Mouse (Mus musculus) adrenal gland, postnatal 10 days (tissue): ENCODE data around the gene Arhgef17. TPM values are rescaled to one million over a fixed set of nuclear protein-coding genes. Genes with fewer than 3 reads are reported as not detected.

Experiments
- DNase-seq: peaks from one replicate; pipeline ENCODE4 v3.0.0; 2021; ENCODE audit warnings: mixed read lengths
- total RNA-seq, 2 experiments: library from RNA; stranded (reverse); gene quantifications; 2 replicates each; pipeline ENCODE4 v1.2.3; 2021

Gene Arhgef17
- total RNA-seq, 2 experiments from 2014 or later, result 35.2 to 43.2 TPM

DNA sequence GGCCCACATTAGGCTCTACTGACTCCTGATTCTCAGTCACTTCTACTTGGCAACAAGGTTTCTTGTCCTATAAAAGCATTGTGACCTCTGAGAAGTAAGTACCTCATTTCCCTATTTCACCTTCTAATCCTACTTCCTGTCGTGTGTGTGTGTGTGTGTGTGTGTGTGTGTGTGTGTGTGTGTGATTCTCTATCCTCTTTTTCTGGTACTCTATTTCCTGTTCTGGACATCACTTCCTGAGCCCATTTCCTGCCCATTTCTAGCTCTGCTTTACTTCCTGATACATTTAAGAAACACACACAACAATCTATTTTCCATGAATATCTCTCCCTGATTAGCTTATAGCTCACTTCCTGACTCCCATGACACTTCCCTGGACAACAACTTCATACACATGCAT, 56.1 kb downstream of the Arhgef17 start:
- DNase-seq, result no peak

DNA sequence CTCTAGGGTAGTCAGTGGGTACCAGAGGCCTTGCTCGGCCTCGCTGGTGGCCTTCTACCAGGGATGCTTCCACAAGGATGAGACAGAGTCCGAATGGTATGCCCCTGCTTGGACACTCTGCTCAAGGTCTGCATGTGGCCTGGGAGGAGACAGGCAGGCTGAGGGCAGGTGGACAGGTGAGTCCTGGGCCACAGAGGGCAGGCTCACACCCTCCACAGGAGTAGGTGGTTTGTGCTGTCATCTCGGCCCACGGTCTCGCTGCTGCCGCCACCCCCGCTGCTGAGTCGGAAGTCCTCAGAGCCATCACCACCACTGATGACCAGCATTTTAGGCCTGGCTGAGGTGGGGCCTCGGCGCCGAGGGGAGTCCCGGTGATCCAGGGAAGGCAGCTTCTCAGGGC, 58.7 kb downstream of the Arhgef17 start:
- no peak for DNase-seq

DNA sequence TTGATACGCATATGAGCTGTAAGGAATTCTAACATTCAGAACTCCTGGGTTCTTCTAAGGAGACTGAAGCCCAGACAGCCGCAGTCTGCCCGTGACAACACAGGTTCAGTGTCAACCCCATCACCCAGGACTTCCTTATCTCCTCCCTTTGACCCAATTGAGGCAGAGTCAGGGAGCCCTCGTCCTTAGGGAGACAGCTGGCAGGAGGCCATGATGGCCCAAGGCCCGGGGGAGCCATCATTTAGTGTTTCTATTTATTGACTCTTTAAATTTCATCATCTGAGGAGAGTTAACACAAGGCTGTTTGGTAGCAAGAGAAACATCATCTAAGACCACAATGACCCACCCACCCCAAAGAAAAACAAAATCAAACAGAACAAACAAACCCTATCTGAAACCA, 60.0 kb downstream of the Arhgef17 start:
- DNase-seq, result peak; percentile 88

DNA sequence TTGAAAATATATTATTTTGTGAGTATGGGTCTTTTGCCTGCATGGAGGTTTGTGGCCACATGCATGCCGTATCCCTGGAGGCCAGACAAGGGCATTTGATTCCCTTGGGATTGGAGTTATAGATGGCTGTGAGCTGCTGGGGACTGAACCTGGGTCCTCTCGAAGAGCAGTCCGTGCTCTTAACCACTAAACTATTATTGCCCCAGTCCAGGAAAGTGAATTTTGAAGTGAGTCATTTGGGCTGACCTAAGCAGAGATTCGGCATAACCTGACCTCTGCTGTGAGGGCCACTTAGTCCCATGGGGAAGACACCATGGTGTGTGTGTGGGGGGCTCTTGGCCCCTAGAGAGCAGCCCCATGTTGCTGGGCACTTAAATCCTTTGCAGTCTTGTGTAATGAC, 60.6 kb downstream of the Arhgef17 start:
- DNase-seq, result no peak

DNA sequence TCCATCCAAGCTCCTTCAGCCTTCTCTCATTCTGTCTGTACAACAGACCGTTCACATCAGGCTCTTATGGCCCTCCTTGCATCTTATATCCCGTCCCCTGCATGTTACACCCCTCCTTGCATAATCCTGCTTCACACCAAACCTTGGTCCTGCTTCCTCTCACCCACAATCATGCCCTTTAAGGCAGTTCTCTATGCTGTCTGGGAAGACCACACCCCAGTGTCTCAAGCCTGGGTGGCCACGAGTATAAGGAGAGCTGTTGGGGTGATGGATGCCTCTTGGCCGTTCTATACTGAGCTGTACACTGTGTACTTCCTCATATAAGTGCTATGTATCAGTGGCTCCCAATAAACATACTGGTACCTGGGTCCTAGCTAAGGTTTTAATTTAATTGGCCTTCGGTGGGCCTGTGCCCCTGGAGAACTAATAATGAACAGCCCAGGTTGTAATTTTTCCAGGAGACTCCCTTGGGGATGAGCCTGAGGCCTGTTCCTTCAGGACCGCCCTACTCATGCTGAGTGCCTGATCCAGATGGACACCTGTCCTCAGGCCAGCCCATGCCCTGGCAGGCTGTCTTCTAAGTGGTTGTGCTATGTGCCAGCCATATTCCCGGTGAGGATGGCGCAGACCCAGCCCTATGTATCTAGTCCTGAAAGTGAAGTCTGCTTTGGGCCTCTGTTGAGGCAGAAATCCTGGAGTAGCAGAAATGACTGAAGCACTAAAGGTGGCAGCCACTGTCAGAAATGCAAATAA, 61.9 kb downstream of the Arhgef17 start:
- no peak for DNase-seq

DNA sequence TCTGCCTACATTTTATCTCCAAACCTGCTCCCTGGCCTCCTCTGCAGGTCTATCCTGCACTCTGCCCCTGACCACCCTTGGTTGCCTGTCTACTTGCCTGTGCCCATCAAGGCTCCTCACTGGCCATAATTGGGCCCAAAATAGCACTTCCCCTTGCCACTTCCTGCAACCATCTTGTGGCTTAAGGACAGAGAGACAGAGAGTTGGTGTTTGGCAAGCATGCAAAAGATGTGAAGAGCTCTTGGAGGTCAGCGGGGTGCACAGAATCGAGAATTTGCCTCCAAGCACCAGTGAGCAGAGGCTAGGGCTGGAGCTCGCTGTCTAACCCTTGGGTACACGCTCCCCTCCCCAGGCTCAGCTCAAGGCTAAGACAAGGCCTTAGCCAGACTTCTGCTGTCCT, 63.4 kb downstream of the Arhgef17 start:
- DNase-seq, result no peak

DNA sequence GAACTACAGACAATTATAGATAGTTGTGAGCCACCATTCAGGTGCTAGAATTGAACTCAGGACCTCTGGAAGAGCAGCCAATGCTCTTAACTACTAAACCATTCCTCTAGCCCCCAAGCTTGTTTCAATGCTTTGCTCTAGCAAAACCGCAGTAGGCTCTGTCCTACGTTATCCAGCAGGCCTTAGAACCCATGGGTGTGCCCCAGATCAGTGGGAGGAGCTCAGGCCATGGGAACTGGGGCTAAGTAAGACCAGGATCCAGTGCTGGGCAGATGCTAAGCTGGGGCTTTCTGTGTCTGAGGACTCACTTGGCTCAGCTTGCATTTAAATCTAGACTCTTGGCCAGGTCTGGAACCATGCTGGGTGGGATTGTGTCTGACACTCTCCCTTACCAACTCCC, 64.3 kb downstream of the Arhgef17 start:
- no peak for DNase-seq

DNA sequence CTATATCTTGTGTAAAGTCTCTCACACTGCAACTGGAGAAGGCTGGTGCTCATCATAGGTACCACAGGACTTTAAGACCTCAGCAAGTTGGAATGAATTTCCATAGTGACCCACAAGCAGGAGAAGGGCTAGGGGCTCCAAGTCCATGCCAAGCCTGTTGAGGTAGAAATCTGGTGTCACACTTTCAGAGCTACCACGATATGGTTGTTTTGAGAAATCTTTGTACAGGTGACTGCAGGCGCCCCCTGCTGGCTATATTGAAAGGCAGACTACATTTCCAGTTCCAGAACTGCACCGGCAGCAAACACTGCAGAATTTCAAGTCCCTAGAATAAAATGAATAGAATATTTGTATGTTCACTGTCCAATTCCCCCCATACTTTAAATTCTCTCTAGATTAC, 65.2 kb downstream of the Arhgef17 start:
- peak; percentile 81 for DNase-seq

DNA sequence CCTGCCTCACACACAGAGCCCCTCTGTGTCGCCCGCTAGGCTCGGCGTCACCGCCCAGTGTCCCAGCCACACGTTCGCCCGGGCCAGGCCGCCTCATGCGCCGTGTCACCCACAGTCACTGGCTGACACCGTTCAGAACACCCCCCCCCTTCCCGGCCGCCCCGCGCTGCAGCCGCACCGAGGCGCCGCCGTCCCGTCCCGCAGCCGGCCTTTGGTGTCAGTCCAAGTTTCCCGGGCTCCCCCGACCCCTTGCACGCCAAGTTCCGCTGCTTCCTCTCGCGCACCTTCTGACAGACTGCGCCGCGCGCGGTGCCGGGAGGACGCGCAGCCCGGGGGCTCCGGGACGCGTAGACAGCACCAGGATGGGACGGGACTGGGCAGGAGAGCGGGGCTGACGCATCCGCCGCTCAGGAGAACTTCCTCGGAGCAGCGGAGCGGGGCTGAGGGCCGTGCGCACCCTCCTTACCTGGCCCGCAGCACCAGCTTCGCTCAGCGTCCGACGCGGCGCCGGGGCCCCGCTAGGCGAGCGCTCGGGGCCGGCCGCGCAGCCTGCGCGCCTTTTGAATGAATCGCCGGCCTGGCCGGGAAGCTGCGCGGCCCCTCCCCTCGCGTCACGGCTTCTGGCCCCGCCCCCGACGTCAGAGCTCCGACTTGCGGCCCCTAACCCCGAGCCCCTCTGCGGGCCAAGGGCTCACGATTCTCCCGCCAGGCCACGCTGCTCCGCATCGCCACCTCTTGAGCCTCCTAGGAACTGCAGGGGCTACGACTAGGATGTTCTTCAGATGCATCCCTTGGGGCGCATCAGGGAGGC, 68.9 kb downstream of the Arhgef17 start, which contains the start of gene Relt:
TSS of gene Relt (minus strand) at position 619 of the 811 bp plus-strand sequence.
- DNase-seq, result peak; percentile 97

DNA sequence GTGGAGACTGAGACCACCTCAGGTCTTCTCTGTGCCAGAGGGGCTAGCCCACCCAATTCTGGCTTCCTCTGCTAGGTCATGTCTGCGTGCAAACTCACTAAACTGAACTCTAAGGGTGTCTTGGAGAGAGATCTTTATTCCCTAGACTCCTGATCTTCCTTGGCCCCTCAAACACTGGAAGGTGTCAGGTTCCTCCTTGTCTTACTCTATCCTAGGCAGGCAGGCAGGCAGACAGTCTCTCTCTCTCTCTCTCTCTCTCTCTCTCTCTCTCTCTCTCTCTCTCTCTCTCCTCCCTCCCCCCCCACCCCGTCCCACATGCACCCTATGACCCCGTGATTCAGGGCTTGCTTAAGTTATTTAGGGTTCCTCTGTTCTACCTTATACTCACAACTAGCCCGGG, 69.6 kb downstream of the Arhgef17 start:
- DNase-seq, result no peak

DNA sequence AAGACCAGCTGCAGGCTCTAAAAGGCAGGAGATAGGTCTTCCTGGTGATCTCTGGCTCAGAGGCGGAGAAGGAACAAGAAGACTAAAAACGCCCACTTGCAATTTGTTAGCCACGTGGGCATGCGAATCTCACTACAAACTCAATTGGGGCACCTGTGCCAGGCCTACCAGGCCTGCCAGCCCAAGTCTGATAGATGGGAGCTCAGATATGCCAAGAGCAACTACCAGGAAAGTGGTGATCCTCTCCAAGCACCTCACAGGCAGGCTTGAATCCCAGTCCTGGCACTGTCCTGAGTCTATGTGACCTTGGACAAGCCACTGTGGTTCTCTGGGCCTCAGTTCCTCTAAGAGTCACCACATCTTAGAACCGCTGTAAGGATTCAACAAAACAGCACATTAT, 70.7 kb downstream of the Arhgef17 start:
- DNase-seq, result no peak

DNA sequence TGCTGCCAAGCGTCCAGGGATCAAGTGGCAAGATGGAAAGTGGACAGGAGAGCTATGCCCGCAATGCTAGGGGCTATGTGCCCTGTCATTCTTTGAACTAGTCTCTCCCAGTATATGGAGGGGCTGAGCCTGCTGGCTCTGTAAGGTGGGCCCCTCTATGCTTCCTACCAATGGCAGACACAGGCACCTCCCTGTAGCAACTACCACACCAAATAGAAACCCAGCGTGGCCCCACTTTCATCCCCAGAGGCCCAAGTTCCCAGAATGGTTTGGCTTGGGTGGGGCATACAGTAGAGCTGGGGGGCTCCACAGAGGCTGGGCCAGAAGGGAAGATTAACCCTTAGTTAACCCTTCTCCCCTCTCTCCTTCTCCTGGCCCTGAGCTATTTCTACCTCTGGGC, 71.5 kb downstream of the Arhgef17 start:
- no peak for DNase-seq

DNA sequence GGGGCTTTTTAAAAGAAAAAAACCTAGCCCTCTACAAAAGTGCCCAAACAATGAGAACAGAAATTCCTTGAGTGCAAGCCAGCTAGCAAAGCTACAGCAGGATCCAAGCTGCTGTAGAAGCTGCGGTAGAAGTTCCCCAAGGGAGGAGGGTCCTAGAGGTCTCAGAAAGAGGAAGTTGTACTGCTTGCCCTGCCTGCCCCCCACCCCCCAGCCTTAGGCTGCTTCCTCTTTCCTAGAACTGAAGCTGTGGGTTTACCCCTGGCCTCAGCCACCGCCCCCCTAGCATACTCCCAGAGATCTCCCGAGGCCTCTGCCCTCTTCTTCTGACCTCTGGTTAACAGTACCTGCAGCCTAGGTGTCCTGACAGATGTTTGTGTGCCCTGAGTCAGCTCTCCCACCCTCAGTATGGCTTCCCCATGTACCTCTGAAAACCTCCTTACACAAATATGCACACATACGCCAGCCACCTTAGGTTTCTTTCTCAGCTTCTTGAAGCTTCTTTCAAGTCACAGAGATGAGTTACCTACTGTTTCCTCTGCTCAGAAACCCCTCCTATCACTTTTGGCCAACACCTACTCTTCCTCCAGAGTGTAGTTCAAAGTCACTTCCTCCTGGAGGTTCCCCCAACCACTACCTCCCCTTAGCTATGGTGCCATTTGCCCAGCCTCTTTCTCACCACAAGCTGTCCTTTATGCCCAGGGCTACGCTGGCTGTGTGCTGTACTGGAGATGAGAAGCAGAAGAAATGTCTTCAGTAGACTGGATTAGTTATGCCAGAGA, 75.9 kb downstream of the Arhgef17 start:
- peak; percentile 27 for DNase-seq

DNA sequence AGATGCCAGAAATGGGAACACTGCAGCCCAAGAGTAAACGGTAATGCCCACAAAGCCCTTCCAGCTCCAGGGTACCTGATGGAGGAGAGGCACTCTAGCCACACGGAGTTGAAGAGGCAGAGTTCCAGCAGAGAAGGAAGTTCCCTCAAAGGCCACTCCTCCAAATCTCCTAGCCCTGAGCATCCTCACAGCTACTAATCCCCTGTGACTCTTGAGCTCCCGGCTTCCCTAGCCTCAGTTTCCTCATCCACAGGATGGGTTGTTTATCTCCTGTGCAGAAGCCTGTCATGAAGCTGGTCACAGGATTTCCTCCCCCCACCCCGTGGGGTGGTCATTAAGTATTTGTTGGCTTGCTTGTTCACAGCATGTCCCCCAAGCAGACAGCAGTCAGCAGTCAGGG, 76.6 kb downstream of the Arhgef17 start:
- no peak for DNase-seq

DNA sequence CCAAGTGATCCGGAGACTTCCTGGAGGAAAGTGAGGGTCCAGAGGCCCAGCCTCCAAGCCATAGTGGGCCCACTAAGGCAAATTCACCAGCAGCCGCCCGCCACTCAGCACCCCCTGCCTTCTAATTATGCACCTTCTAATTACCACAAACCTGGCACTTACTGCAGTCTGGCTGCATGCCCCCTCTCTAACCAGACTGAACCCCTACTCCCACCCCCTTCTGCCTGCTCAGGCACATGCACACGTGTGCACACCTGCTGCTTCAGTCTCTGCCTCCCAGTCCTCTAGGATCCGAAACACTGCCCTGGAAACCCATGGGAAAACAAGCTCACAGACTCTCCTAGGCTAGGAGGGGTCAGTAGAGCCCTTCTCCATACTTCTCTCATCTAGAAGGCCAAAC, 77.0 kb downstream of the Arhgef17 start:
- no peak for DNase-seq

DNA sequence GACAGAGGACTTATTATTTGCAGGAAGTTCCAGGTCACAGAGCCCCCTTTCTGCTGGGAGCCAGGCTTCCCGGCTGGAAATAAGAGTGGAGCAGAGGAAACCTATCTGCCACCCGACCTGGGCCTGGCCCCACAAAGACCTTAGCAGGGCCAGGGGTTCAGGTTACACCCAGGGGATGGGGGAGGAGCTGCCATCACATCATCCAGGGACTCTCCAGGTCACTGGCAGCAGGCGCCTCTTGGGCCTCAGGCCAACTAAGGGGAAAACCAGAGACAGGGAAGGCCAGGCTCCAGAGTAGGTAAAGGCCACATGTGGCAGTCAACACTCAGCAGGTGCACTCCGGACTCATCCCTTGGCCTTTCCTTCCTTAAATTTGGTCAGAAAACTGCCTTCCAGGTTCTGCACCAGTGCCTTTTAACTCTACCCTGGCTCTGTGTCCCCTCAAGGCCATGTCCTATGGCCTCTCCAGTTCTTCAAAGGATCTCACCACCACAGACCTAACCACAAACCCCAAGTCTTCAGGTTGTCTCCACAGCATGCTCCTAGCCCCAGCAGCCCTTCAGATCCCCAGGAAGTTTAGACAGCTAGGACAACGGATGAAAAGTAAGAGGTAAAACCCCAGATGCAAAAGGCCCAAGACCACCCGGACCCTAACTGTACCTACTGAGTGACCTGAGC, 77.6 kb downstream of the Arhgef17 start:
- peak; percentile 28 for DNase-seq

DNA sequence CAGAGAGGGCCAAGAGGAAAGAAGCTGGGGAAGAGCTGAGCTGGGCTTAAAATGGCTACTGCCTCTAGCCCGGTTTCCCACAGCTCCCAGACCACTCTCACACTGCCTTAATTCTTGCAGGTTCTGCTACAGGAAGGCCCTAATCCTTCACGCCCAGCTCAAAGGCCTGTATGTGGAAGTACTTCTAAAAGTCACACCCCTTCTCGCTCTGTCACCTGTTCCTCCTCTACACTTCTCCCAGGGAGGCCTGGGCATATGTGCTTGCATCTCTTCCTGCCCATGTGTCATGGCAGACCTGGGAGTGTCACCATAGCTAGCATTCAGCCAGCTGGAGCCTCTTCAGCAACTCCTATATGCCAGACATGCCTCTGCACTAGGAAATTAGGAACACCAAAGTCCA, 78.5 kb downstream of the Arhgef17 start:
- DNase-seq, result no peak

DNA sequence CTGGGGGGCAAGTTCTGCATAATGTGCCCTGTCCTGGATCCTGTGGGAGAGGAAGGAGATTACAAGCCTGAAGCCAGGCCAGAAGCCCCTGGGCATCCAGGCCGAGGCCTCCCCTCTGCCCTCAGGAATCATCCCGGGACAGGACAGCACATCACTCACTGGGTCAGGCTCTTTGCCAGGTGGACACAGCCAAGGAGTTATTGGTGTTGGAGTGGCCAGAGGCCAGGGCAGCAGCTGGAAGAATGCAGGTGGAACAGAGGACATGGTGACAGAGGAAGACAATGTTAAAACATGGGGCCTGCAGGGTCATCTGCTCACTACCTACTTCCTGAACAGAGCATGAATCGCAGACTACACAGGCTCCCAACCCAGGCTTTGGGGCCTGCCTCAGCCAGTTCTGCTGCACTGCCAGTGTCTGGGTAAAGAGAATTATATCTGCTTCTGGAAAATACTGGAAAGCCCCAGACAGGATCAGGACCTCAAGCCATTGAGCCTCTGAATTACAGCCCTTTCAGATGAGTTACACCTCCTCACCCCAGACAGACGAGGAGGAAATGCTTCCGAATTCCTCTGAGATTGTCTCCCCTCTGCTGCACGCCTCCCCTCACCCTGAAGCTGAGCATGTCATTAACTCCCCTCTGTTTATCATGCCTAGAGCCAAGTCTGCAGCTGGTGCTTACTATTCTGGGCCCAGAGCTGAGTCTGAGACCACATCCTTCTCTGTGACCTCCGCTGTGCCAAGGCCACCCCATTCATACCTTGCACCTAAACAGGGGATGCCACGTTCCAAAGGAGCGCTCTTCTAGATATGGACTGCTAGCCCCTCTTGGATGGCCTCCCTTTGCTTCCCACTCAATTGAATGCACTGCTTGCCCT, 80.2 kb downstream of the Arhgef17 start:
- DNase-seq, result peak; percentile 23

DNA sequence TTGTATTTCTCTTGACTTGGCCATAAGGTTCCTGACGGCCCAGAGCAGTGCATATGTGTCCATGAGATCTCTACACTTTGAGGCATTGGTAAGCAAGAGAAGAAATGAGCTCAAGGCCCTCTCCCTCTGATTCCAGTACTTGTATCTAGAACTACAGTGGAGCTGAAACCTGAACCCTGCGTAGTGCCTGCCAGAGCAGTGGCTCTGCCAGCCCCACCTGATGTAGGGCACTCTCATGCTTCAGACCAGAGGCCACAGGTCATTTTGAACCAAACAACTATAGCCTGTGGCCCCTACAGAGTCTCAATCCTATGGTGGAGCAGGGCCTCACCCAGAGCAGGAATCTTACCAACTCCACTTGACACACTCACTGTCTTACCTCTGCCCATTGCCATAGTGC, 82.4 kb downstream of the Arhgef17 start:
- no peak for DNase-seq

DNA sequence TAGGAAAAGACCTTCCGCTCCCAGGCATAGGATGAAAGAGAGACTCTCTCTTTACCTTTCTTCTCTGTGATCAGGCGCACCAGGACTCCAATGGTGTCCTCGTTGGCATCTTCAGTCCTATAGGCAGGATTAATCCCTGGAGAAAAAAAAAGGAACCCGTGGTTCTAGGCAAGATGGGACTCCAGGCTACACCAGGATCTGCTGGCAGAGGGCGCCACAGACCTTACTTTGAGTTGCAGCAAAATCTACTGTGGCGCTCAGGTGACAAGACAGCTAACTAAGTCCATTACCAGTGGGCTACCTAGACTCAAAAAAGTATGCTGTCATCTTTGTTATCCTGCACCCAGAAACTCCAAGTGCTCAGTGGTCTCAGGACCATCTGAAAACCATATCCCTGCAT, 83.2 kb downstream of the Arhgef17 start:
- DNase-seq, result peak; percentile 84

DNA sequence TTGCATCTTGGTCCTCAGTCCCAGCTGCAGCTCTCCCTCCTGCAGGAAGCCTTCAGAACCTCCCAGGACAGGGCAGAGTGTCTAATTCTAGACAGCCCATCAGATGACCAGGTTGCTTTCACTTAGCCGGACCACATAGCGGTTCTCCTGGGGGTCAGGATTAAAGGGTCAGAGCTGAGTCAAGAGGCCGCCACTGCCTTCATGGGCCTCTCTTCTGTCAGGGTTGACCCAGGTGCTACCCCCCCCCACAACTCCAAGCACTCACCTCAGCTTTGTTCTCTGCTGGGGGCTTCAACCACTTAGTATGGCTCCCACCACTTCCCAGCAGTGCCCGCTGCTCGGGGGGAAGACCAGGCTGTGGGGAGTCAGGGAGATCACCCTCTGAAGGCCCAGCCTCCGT, 84.8 kb downstream of the Arhgef17 start:
- no peak for DNase-seq
